Mouse (Mus musculus) MEL (cell line): ENCODE measurements around the gene Xpo1.

Experiments
- BHLHE40 ChIP-seq: IDR thresholded peaks from 2 replicates; pipeline ENCODE4 v1.6.1; 2012; ENCODE audit warnings: low read depth, mild to moderate bottlenecking, inconsistent platforms, low read length, improper control_type of control experiment, borderline replicate concordance
- CHD2 ChIP-seq: IDR thresholded peaks from 2 replicates; pipeline ENCODE4 v1.6.1; 2011; ENCODE audit warnings: low read length, improper control_type of control experiment
- CTCF ChIP-seq, 3 experiments: IDR thresholded peaks in 2 of 3; conservative IDR thresholded peaks in 1 of 3; 2 replicates each; pipeline ENCODE4 v1.5.1; 2011 to 2012; ENCODE audit warnings: low read length in 3 of 3, low read depth in 2 of 3, mild to moderate bottlenecking in 2 of 3, improper control_type of control experiment in 1 of 3, inconsistent platforms in 1 of 3, mixed read lengths in 1 of 3, moderate library complexity in 1 of 3; ENCODE audit not compliant: control insufficient read depth in 1 of 3, insufficient read depth in 1 of 3, poor library complexity in 1 of 3, severe bottlenecking in 1 of 3
- E2F4 ChIP-seq: IDR thresholded peaks from 2 replicates; pipeline ENCODE4 v1.6.1; 2011; ENCODE audit warnings: low read depth, low read length, improper control_type of control experiment, borderline replicate concordance
- EP300 ChIP-seq, 2 experiments: IDR thresholded peaks; 2 replicates each; pipeline ENCODE4 v1.6.1; 2011; ENCODE audit warnings: improper control_type of control experiment in 2 of 2, low read length in 2 of 2, low read depth in 1 of 2, mild to moderate bottlenecking in 1 of 2
- GATA1 ChIP-seq: IDR thresholded peaks from 2 replicates; pipeline ENCODE4 v1.6.1; 2011; ENCODE audit warnings: low read depth, low read length, improper control_type of control experiment
- MAX ChIP-seq: IDR thresholded peaks from 2 replicates; pipeline ENCODE4 v1.6.1; 2011; ENCODE audit warnings: low read length, improper control_type of control experiment
- MAZ ChIP-seq: IDR thresholded peaks from 2 replicates; pipeline ENCODE4 v1.6.1; 2012; ENCODE audit warnings: low read depth, mild to moderate bottlenecking, inconsistent platforms, low read length, improper control_type of control experiment
- POLR2A ChIP-seq, 2 experiments: IDR thresholded peaks; 2 replicates each; pipeline ENCODE4 v1.6.1; 2011 to 2012; ENCODE audit warnings: low read length in 2 of 2, mild to moderate bottlenecking in 2 of 2, control low read depth in 1 of 2, improper control_type of control experiment in 1 of 2, low read depth in 1 of 2, moderate library complexity in 1 of 2; ENCODE audit not compliant: control insufficient read depth in 1 of 2, insufficient read depth in 1 of 2, poor library complexity in 1 of 2
- POLR2AphosphoS2 ChIP-seq: IDR thresholded peaks from 2 replicates; pipeline ENCODE4 v1.6.1; 2011; ENCODE audit warnings: low read length, improper control_type of control experiment
- RCOR1 ChIP-seq: IDR thresholded peaks from 2 replicates; pipeline ENCODE4 v1.6.1; 2012; ENCODE audit warnings: low read depth, mild to moderate bottlenecking, inconsistent platforms, low read length, improper control_type of control experiment
- TBP ChIP-seq: IDR thresholded peaks from 2 replicates; pipeline ENCODE4 v1.8.0; 2011; ENCODE audit warnings: low read depth, low read length, improper control_type of control experiment
- USF1 ChIP-seq: IDR thresholded peaks from 2 replicates; pipeline ENCODE4 v1.6.1; 2014; ENCODE audit warnings: low read depth, mild to moderate bottlenecking, inconsistent platforms, low read length, improper control_type of control experiment, moderate library complexity
- USF2 ChIP-seq, 2 experiments: IDR thresholded peaks; 2 replicates each; pipeline ENCODE4 v1.6.1; 2011 to 2012; ENCODE audit warnings: improper control_type of control experiment in 2 of 2, low read length in 2 of 2, borderline replicate concordance in 1 of 2, inconsistent platforms in 1 of 2, low read depth in 1 of 2, mild to moderate bottlenecking in 1 of 2; ENCODE audit not compliant: insufficient read depth in 1 of 2

DNA sequence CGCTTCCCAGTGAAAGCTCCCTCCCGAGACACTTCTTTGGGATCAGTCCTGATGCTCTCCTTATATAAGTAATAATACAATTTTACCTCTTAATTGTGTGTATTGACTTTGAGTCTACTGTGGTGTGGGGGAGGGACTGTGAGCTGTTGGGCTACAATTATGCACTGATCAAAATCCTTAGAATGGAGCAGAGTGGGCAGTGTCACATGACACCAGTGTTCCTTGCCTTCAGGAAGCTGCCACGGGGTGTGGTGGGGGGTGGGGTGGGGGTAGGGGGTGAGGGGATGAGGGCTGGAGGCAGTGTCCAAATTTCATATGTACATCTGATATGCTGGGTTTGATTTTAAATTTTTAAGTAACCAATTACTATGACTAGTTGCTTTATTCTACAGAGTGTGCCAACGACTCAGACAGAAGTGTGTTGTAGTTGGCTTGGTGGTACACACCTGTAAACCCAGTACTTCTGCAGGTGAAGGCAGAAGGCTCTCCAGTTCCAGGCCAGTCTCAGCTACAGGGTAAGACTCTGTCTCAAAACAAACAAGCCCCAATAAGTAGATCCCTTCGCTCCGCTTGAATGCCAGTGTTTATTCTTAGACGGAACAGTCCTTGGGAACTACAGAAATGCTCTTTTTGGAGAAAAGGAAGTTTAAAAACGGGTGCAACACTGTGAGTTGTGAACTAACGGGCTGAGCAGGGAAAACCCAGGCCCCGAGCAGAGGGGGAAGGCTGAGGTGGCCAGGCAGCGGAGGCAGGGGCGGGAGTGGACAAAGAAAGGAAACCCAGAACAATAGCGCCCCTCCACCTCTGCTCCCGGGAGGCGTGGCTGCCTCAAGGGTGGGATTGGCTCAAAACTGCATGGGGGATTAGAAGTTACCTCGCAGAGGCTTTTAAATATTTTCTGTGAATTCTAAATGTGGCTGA, 45.0 kb upstream of the Xpo1 start:
- no peak for TF ChIP-seq USF1
- no peak for TF ChIP-seq EP300 (IDR thresholded peaks at IDR 0.05; ENCODE audit: low read depth in 1 of 2, low read length in 2 of 2)
- no peak for TF ChIP-seq E2F4
- no peak for TF ChIP-seq POLR2A (IDR thresholded peaks at IDR 0.05; ENCODE audit: control insufficient read depth in 1 of 2, insufficient read depth in 1 of 2, low read depth in 1 of 2, low read length in 2 of 2, poor library complexity in 1 of 2)
- TF ChIP-seq CTCF (IDR thresholded peaks at IDR 0.05 in 2 of 3, conservative IDR thresholded peaks at IDR 0.05 in 1 of 3; ENCODE audit: control insufficient read depth in 1 of 3, insufficient read depth in 1 of 3, low read depth in 2 of 3, low read length in 3 of 3, poor library complexity in 1 of 3, severe bottlenecking in 1 of 3), result no peak
- TF ChIP-seq BHLHE40, result no peak
- TF ChIP-seq CHD2, result no peak
- no peak for TF ChIP-seq POLR2AphosphoS2
- no peak for TF ChIP-seq USF2 (IDR thresholded peaks at IDR 0.05; ENCODE audit: borderline replicate concordance in 1 of 2, insufficient read depth in 1 of 2, low read depth in 1 of 2, low read length in 2 of 2)
- TF ChIP-seq MAX, result no peak
- no peak for TF ChIP-seq TBP
- no peak for TF ChIP-seq MAZ
- TF ChIP-seq RCOR1, result no peak
- TF ChIP-seq GATA1, result no peak
